Mouse (Mus musculus) CH12.LX (cell line): ENCODE measurements at regions not wholly inside any gene's neighbourhood (a gene's known extent, or its start where the extent isn't known, plus 50 kb on each side); places are given as distances from the start of the nearest gene placed in this dataset.

Source experiments
- DNase-seq: peaks from one replicate; pipeline ENCODE4 v3.0.0-alpha.2; 2013; ENCODE audit errors: extremely low read depth
- H3K27ac ChIP-seq: 2 replicates; pipeline ENCODE4 v1.5.1; 2012; ENCODE audit warnings: low read depth, mild to moderate bottlenecking, control low read depth, moderate library complexity; ENCODE audit not compliant: insufficient read depth
- H3K27me3 ChIP-seq: replicated peaks from 2 replicates; pipeline ENCODE3; 2012; ENCODE audit warnings: inconsistent platforms
- H3K36me3 ChIP-seq, 2 experiments: replicated peaks in 1 of 2; 2 replicates each; pipeline versions ENCODE3 to v1.6.1; 2012; ENCODE audit warnings: inconsistent platforms in 1 of 2, low read length in 1 of 2, mild to moderate bottlenecking in 1 of 2, mixed read lengths in 1 of 2, moderate library complexity in 1 of 2; ENCODE audit not compliant: control insufficient read depth in 1 of 2, insufficient read depth in 1 of 2
- H3K4me1 ChIP-seq, 2 experiments: 2 replicates each; pipeline ENCODE4 v1.6.1; 2012; ENCODE audit warnings: inconsistent platforms in 1 of 2, moderate library complexity in 1 of 2; ENCODE audit not compliant: insufficient read depth in 2 of 2, control insufficient read depth in 1 of 2
- H3K4me2 ChIP-seq: 2 replicates; pipeline ENCODE4 v1.6.1; 2012; ENCODE audit warnings: low read depth, mild to moderate bottlenecking, control low read depth; ENCODE audit not compliant: poor library complexity, insufficient read depth, severe bottlenecking
- H3K4me3 ChIP-seq, 3 experiments: fragments of 150-350 bp in 1 of 3; sonication (generic) in 1 of 3; replicated peaks in 1 of 3; 2 replicates each; pipeline versions ENCODE3 to v1.5.1; 2011 to 2012; ENCODE audit warnings: low read depth in 2 of 3, low read length in 2 of 3, mild to moderate bottlenecking in 2 of 3, moderate library complexity in 2 of 3, control low read depth in 1 of 3, improper control_type of control experiment in 1 of 3, inconsistent platforms in 1 of 3, mixed read lengths in 1 of 3; ENCODE audit not compliant: poor library complexity in 1 of 3
- H3K79me2 ChIP-seq: replicated peaks from 2 replicates; pipeline ENCODE4 v1.6.1; 2012; ENCODE audit warnings: mild to moderate bottlenecking, moderate library complexity; ENCODE audit not compliant: control insufficient read depth, poor library complexity, insufficient read depth, severe bottlenecking; ENCODE audit errors: extremely low read depth
- H3K9ac ChIP-seq: 2 replicates; pipeline ENCODE4 v1.6.1; 2012; ENCODE audit warnings: low read depth, mild to moderate bottlenecking, control low read depth, moderate library complexity; ENCODE audit not compliant: insufficient read depth
- H3K9me3 ChIP-seq: replicated peaks from 2 replicates; pipeline ENCODE3; 2012; ENCODE audit warnings: low read length, inconsistent platforms, mixed read lengths
- CHD1 ChIP-seq: IDR thresholded peaks from 2 replicates; pipeline ENCODE4 v1.6.1; 2012; ENCODE audit warnings: low read depth, low read length, improper control_type of control experiment, inconsistent platforms
- CHD2 ChIP-seq: IDR thresholded peaks from 2 replicates; pipeline ENCODE4 v1.6.1; 2011; ENCODE audit warnings: low read length, improper control_type of control experiment
- CTCF ChIP-seq, 2 experiments: IDR thresholded peaks in 1 of 2; conservative IDR thresholded peaks in 1 of 2; 2 replicates each; pipeline ENCODE4 v1.5.1; 2011 to 2012; ENCODE audit warnings: low read depth in 2 of 2, low read length in 2 of 2, improper control_type of control experiment in 1 of 2, inconsistent platforms in 1 of 2, mild to moderate bottlenecking in 1 of 2, moderate library complexity in 1 of 2
- ETS1 ChIP-seq: conservative IDR thresholded peaks from 2 replicates; pipeline ENCODE4 v1.6.1; 2012; ENCODE audit warnings: low read depth, mild to moderate bottlenecking, inconsistent platforms, low read length, improper control_type of control experiment, moderate library complexity
- GABPA ChIP-seq: IDR thresholded peaks from 2 replicates; pipeline ENCODE4 v1.6.1; 2012; ENCODE audit warnings: low read depth, low read length, improper control_type of control experiment, inconsistent platforms; ENCODE audit not compliant: insufficient replicate concordance
- IRF4 ChIP-seq: IDR thresholded peaks from 2 replicates; pipeline ENCODE4 v1.6.1; 2014; ENCODE audit warnings: low read depth, mild to moderate bottlenecking, inconsistent platforms, low read length, improper control_type of control experiment
- JUN ChIP-seq: IDR thresholded peaks from 2 replicates; pipeline ENCODE4 v1.6.1; 2011; ENCODE audit warnings: low read depth, mild to moderate bottlenecking, low read length, improper control_type of control experiment, moderate library complexity; ENCODE audit not compliant: insufficient read depth
- JUND ChIP-seq: conservative IDR thresholded peaks from 2 replicates; pipeline ENCODE4 v1.6.1; 2011; ENCODE audit warnings: low read depth, low read length, improper control_type of control experiment
- MAFK ChIP-seq: IDR thresholded peaks from 2 replicates; pipeline ENCODE4 v1.6.1; 2011; ENCODE audit warnings: low read length, improper control_type of control experiment; ENCODE audit not compliant: insufficient replicate concordance
- MAX ChIP-seq: IDR thresholded peaks from 2 replicates; pipeline ENCODE4 v1.6.1; 2011; ENCODE audit warnings: low read length, improper control_type of control experiment
- MAZ ChIP-seq: IDR thresholded peaks from 2 replicates; pipeline ENCODE4 v1.6.1; 2012; ENCODE audit warnings: low read depth, mild to moderate bottlenecking, inconsistent platforms, low read length, improper control_type of control experiment, moderate library complexity
- MYC ChIP-seq: IDR thresholded peaks from 2 replicates; pipeline ENCODE4 v1.6.1; 2011; ENCODE audit warnings: low read depth, mild to moderate bottlenecking, improper control_type of control experiment, low read length
- NELFE ChIP-seq: IDR thresholded peaks from 2 replicates; pipeline ENCODE4 v1.6.1; 2011; ENCODE audit warnings: low read depth, low read length, improper control_type of control experiment
- NRF1 ChIP-seq: IDR thresholded peaks from 2 replicates; pipeline ENCODE4 v1.6.1; 2014; ENCODE audit warnings: low read depth, mild to moderate bottlenecking, inconsistent platforms, low read length, improper control_type of control experiment, moderate library complexity
- PAX5 ChIP-seq: IDR thresholded peaks from 2 replicates; pipeline ENCODE4 v1.6.1; 2012; ENCODE audit warnings: low read length, inconsistent platforms, mixed read lengths
- SIN3A ChIP-seq: IDR thresholded peaks from 2 replicates; pipeline ENCODE4 v1.6.1; 2012; ENCODE audit warnings: low read length, improper control_type of control experiment, inconsistent platforms
- SMC3 ChIP-seq: IDR thresholded peaks from 2 replicates; pipeline ENCODE4 v1.6.1; 2011; ENCODE audit warnings: low read depth, low read length, improper control_type of control experiment
- USF1 ChIP-seq: IDR thresholded peaks from 2 replicates; pipeline ENCODE4 v1.6.1; 2014; ENCODE audit warnings: low read depth, mild to moderate bottlenecking, inconsistent platforms, low read length, improper control_type of control experiment
- ZC3H11A ChIP-seq: IDR thresholded peaks from 2 replicates; pipeline ENCODE4 v1.6.1; 2012; ENCODE audit warnings: low read depth, mild to moderate bottlenecking, inconsistent platforms, low read length, improper control_type of control experiment
- ZKSCAN1 ChIP-seq: IDR thresholded peaks from 2 replicates; pipeline ENCODE4 v1.6.1; 2012; ENCODE audit warnings: low read depth, inconsistent platforms, low read length, improper control_type of control experiment, borderline replicate concordance
- dilution Hi-C: fragments of 300-500 bp; cut with MboI; formaldehyde crosslinking; loops from 2 replicates; pipeline ENCODE4 v1.14.3; 2020; ENCODE audit warnings: low sequenced_read_pairs; ENCODE audit not compliant: extremely low pct_unique_long_range_greater_than_20kb, extremely low pct_ligation_motif_present
- in situ Hi-C: fragments of 300-500 bp; cut with MboI; formaldehyde crosslinking; loops from 3 replicates; pipeline ENCODE4 v1.14.3; 2019; ENCODE audit warnings: low sequenced_read_pairs, low pct_ligation_motif_present, low pct_unique_long_range_greater_than_20kb, mixed read lengths

GRCm38 (mm10) chr16:79404064-79404463 is 313.2 kb upstream of the Tmprss15 start:
- no peak for DNase-seq
- Histone ChIP-seq H3K9ac (no peak overlapping the region), H3K4me3 (no peak overlapping the region), H3K4me2 (no peak overlapping the region), H3K36me3 (no peaks in the 10 kb centered on the region), H3K79me2 (no peaks in the 10 kb centered on the region), H3K27ac (no peak overlapping the region), H3K4me1 (no peaks in the 10 kb centered on the region), H3K27me3 (no peaks in the 10 kb centered on the region), H3K9me3 (peaks cover 58% of the 10 kb centered on the region)
- in situ Hi-C loops, result no loop called here
- dilution Hi-C loops, result no loop called here
- TF ChIP-seq ETS1 (no peak), IRF4 (no peak), PAX5 (no peak), CTCF (conservative IDR thresholded peaks at IDR 0.05 in 1 of 2, IDR thresholded peaks at IDR 0.05 in 1 of 2; ENCODE audit: low read depth in 2 of 2, low read length in 2 of 2) (no peak), MAFK (no peak), CHD1 (no peak), MAZ (no peak), USF1 (no peak), CHD2 (no peak), ZKSCAN1 (no peak)

DNA sequence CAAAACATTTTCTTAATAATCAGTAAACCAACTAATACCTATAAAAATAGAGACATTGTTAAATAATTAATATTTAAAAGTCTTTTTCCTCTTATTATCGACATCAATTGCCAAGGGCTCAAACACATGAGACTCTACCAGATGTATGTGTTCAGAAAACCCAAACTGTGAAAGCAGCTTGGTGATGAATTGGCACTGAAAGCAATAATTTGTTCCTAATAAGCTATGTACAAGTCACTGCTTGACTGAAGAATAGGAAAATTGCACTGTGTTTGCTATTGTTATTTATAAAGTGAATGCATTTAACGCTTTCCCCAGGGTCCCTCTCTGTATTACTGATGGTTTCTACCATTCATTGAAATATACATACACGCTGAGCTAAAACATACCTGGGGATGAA is 309.2 kb upstream of the Tmprss15 start:
- no peak for DNase-seq
- TF ChIP-seq ZC3H11A (no peak), SMC3 (no peak), MAX (no peak), NELFE (no peak), JUND (no peak), JUN (no peak), NRF1 (no peak), CHD2 (no peak), GABPA (no peak), MYC (no peak), SIN3A (no peak), CHD1 (no peak)
- no peaks in the 10 kb centered on the region for H3K27me3 ChIP-seq
- no peak overlapping the region for H3K4me2 ChIP-seq
- H3K27ac ChIP-seq, result no peak overlapping the region
- in situ Hi-C loops, result no loop called here
- H3K4me1 ChIP-seq, result no peaks in the 10 kb centered on the region
- H3K9me3 ChIP-seq, result peaks cover 50% of the 10 kb centered on the region
- no peaks in the 10 kb centered on the region for H3K36me3 ChIP-seq
- no peaks in the 10 kb centered on the region for H3K79me2 ChIP-seq
- no peak overlapping the region for H3K4me3 ChIP-seq
- dilution Hi-C loops, result no loop called here
- H3K9ac ChIP-seq, result no peak overlapping the region
